Mouse (Mus musculus) kidney, adult 11 months (tissue): ENCODE data around the gene Ckm.

Experiments
- DNase-seq: peaks from one replicate; pipeline ENCODE4 v3.0.0; 2022

Gene Ckm

GRCm38 (mm10) chr7:19436276-19436675 is 31.7 kb downstream of the Ckm start:
- no peak for DNase-seq

DNA sequence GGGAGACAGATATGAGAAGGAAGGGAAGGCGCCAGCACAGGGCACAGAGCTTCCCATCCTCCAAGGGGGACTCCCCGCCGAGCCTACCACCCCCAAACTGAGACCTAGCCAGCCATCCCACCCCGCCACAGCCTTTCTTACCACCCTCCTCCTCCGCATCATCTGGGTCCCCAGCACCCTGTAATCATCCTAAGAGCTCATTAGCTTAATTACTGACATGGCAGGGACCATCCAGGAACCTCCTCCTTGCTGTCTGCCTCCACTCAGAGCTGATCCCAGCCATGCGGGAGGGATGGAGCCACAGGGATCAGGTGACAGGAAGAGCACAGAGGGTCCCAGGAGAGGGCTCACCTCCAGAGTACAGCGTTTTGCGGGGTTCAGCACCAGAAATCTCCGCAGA is 32.5 kb downstream of the Ckm start:
- DNase-seq: no peak

- peak; percentile 47 for DNase-seq
These were observed 37.0 kb downstream of the Ckm start for GRCm38 (mm10) chr7:19441448-19442091.

- DNase-seq: peak; percentile 53
These were observed 38.8 kb downstream of the Ckm start for GRCm38 (mm10) chr7:19443344-19443743.

DNA sequence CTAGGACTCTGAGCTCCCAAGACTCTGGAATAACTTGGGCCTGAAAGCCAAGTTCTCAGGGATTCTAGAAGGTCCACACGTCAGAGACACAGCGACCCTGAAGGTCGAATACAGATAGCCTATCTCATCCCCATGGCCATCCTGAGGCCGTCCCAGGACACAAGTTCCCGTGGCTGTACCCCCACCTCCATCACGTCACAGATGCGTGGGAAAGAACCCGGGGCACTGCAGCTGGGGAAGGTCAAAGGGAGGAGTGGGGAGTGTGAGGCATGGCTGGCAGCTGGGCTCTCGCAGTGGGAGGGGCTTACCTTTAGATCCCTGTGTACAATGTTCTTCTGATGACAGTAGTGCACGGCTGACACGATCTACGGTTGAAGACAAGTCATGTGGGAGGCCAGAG is 40.2 kb downstream of the Ckm start:
- no peak for DNase-seq

DNA sequence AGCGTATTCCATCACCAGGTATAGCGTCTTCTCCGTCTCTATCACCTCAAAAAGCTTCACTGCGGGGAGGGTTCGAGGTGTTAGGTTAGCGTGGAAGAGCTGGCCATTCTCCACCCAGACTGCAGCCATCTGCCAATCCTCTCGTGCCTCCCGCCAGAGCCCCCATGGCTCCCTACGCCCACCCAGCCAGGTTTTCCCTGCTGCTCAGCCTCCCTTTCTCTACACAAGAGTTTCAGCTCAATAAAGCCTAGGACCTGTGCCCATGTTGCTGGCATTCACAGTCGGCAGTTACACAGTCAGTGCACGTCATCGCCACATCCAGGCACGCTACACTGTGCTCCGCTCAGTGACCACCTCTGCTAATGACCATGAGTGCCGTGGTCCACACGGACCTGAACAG is 43.1 kb downstream of the Ckm start:
- no peak for DNase-seq

DNA sequence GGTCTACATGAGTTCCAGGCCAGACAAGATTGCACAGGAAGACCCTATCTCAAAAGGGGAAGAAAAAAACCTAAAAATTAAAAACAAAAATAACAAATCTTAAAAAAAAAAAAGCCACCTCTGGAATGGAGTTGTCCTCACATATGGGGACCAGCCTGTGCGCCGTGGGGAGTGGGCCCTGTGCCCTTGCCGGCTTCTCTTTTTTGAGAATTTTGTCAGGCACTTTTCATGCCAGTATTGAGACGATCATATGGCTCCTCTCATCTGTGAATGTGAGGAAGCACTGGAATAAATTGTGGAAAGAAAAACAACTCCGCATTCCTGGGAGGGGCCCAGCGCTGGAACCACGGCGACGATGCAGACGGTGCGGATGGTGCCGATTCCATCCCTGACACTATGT is 44.6 kb downstream of the Ckm start:
- DNase-seq: no peak

GRCm38 (mm10) chr7:19455186-19455585 is 50.6 kb downstream of the Ckm start:
- DNase-seq: no peak

- no peak for DNase-seq
These were observed 51.4 kb downstream of the Ckm start for GRCm38 (mm10) chr7:19455819-19456495.

- no peak for DNase-seq
These were observed 52.1 kb downstream of the Ckm start for GRCm38 (mm10) chr7:19456628-19457027.

DNA sequence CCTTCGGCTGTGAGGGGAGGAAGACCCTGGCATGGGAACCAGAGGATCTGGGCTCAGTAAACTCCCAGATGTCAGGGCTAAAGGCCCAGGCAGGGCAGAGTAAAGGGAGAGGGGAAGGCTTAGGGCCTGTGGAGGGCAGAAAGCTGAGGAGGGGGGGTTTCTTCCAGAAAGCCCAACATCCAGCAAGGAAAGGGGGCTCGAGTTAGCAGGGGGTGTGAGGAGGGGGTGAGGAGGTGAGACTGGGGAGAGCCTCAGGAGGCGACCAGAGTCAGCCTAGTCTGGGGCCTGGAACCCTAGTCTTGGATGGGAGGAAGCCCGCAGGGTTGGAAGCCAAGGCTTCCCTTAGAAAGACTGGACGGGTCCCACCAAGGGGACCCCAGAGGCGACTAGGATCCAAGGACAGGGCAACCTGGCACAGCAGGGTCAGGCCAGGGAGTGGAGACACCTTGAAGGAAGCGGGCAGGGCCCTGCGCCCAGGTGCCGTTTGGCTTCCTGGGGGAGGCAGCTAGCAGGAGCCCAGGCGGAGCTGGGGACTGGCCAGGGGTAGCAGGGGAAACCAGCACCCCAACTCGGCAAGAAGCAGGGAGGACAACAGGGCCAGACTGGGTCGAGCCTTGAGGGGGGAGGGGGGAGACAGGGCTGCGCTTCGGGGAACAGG is 53.0 kb downstream of the Ckm start:
- no peak for DNase-seq

- no peak for DNase-seq
These were observed 53.5 kb downstream of the Ckm start for GRCm38 (mm10) chr7:19458072-19458486.

- DNase-seq: peak; percentile 76
These were observed 54.1 kb downstream of the Ckm start, which contains the start of gene Mark4 for GRCm38 (mm10) chr7:19458591-19459111. Gene Mark4, minus strand, starts transcription at chr7:19458821.

GRCm38 (mm10) chr7:19459144-19459870 is 54.7 kb downstream of the Ckm start:
- no peak for DNase-seq

DNA sequence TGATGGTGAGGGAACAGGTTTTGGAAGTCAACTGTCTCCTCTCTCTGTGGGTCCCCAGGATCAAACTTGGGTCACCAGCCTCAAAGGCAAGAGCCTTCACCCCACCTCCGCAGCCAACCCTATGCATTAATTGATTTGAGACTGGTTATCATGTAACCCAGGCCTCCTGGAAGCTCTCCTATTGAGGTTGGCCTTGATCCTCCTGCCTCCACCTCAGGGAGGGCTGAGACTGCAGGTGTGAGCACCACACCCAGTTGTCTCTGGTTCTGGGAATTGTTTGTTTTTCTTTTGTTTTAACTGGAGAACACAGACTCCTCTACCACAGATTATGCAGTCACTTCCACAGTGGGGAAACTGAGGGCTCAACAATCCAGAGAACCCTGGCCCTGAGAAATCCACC is 55.9 kb downstream of the Ckm start:
- no peak for DNase-seq

DNA sequence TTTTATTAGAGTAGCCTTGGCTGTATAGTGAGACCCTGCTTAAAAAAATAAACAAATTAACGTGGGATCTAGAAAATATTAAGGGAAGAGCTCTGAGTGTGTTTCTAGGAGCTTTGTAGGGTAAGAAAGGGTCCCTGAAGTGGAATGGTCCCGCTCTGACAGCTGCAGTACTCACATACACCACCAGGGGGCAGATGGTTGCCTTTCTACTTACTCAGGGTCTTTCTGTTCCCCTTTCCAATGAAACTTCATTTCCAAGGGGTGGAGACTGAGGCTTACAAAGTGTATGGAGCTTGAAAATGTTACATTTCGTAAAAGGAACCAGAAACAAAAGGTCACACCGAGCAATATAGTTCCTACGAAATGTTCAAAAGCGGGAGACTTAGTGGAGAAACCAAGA is 56.9 kb downstream of the Ckm start:
- peak; percentile 62 for DNase-seq

GRCm38 (mm10) chr7:19462443-19462842 is 57.9 kb downstream of the Ckm start:
- DNase-seq: no peak

- DNase-seq: peak; percentile 47
These were observed 58.4 kb downstream of the Ckm start, which contains the start of gene Exoc3l2 for GRCm38 (mm10) chr7:19462884-19463381. Gene Exoc3l2, plus strand, starts transcription at chr7:19463331.

DNA sequence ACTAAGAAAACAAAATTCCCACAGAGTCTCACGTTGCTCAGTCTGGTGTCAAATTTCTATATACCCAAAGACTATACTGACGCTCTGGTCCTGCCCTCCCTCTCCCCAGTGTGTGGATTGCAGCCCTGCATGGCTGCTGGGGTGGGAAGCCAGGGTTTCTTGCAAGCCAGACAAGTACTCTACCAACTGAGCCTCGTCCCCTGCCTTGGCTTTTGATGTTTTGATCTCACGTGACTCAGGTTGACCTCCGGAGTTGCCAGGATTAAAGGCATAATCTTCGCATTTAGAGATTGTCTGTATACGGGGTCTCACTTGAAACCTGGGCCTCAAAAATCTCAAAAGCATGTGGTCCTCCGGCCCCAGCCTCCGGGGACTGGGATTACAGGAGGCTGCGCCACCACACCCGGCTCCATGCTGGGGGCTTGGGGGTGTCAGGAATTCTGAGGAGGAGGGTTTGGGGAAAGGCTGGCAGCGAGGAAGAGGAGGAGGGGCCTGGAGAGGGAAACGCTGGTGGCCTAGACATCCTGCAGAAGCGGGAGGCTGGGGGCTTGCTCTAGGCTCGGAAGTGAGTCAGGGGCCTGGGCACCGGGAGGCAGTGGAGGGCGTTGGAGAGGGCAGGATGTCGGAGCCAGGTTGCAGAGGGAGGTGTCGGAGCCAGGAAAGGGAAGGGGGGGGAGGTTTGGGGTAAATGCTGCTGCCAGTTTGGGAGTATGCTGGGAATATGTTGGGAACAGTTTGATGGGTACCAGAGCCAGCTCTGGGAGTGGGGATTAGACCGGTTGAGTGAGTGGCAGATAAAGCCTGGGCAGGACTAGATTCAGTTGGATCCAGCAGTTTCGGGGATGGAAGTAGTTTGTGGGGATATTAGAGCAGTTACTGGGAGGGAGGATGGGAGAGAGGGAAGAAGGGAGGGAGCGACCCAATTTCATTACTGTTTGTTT is 60.1 kb downstream of the Ckm start:
- DNase-seq: no peak

DNA sequence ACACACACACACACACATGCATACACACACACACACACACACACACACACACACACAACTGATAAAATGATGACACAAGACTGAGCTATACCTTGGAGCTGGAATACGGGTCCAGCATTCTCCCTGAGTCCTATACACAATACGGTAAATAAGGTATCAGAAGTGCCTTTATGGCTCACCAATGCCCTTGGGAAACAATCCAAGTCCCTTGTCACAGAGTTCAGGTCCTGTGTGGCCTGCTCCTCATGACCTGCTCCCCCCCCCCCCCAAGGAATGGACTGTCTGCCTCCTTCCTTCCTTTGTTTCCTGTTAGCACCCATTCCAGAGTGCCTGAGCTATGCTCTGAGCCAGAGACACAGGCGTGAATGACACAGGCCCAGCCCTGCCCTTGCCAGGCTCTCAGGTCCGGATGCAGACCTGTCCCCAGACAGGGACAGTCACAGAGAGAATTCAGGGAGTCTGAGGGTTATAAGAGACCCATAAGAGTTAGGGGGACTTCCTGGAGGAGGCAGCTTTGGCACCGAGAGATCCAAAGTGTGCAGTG is 62.1 kb downstream of the Ckm start:
- DNase-seq: peak; percentile 65

- no peak for DNase-seq
These were observed 63.1 kb downstream of the Ckm start for GRCm38 (mm10) chr7:19467638-19468037.
